24 mouse cellular contexts compared by ENCODE assay signal in the genomic region with DNA sequence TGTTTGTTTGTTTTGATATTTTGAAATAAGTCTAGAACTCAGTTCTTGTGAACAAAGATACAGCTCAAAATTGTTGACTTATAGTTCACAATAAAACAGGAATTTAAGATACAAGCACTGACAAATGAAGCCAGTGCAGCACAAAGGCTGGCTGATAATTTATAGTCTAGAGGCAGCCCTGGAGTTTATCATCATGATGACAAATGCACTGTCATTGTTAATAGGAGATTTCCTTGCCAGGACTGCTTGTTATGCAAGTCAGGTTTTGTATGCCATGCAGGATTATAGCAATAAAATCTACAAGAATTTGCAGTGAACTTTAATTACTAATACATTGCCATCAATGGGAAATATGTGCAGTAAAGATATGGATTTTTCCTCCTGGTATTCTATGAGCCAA.
DNase-seq lines count a peak whose midpoint lies in the region; ATAC-seq lines count a peak whose summit lies in the region.
"Had no signal": no experiment of that assay in that cellular context is flagged by ENCODE, and none has a peak within 500 bp of the region (broad histone marks: within the 10 kb centered on the region; RNA-seq: fewer than 3 reads in every experiment).

No protein-coding gene starts in this region.

- no peak overlapping the region for H3K4me3 ChIP-seq in midbrain, embryonic 14.5 days (replicated peaks; ENCODE audit: low read depth, low read length)
- H3K4me3 ChIP-seq in midbrain, embryonic 16.5 days (ENCODE audit: low read depth, low read length) = no peak overlapping the region
- H3K4me3 ChIP-seq in hindbrain, embryonic 15.5 days = no peak overlapping the region
- H3K4me3 ChIP-seq in neural tube, embryonic 14.5 days (ENCODE audit: low read depth, low read length) = no peak overlapping the region
- H3K4me3 ChIP-seq: embryonic facial prominence, embryonic 12.5 days; forebrain, embryonic 13.5 days; limb, embryonic 10.5 days had no signal

- H3K9me3 ChIP-seq in midbrain, embryonic 14.5 days (ENCODE audit: control insufficient read depth, low read length) = no peaks in the 10 kb centered on the region
- no peaks in the 10 kb centered on the region for H3K9me3 ChIP-seq in midbrain, embryonic 16.5 days (replicated peaks; ENCODE audit: control insufficient read depth, low read length, poor library complexity, severe bottlenecking)
- no peaks in the 10 kb centered on the region for H3K9me3 ChIP-seq in hindbrain, embryonic 15.5 days
- H3K9me3 ChIP-seq in neural tube, embryonic 14.5 days (ENCODE audit: control insufficient read depth, low read length) = no peaks in the 10 kb centered on the region
- H3K9me3 ChIP-seq: embryonic facial prominence, embryonic 12.5 days; forebrain, embryonic 13.5 days; limb, embryonic 10.5 days had no signal

- no peak overlapping the region for H3K4me2 ChIP-seq in midbrain, embryonic 14.5 days (ENCODE audit: low read length)
- no peak overlapping the region for H3K4me2 ChIP-seq in midbrain, embryonic 16.5 days (ENCODE audit: low read length)
- H3K4me2 ChIP-seq in hindbrain, embryonic 15.5 days = no peak overlapping the region
- H3K4me2 ChIP-seq in neural tube, embryonic 14.5 days (ENCODE audit: low read depth, low read length) = no peak overlapping the region
- H3K4me2 ChIP-seq: embryonic facial prominence, embryonic 12.5 days; forebrain, embryonic 13.5 days; midbrain, embryonic 11.5 days had no signal

- no peak overlapping the region for H3K27ac ChIP-seq in midbrain, embryonic 14.5 days (replicated peaks; ENCODE audit: low read depth, low read length)
- no peak overlapping the region for H3K27ac ChIP-seq in midbrain, embryonic 16.5 days (ENCODE audit: low read length)
- no peak overlapping the region for H3K27ac ChIP-seq in hindbrain, embryonic 15.5 days (replicated peaks)
- H3K27ac ChIP-seq in neural tube, embryonic 14.5 days (ENCODE audit: low read depth, low read length) = no peak overlapping the region
- H3K27ac ChIP-seq: embryonic facial prominence, embryonic 12.5 days; forebrain, embryonic 13.5 days; kidney, postnatal 0 days; limb, embryonic 10.5 days had no signal

- no peaks in the 10 kb centered on the region for H3K27me3 ChIP-seq in midbrain, embryonic 14.5 days (ENCODE audit: control insufficient read depth, insufficient read depth, low read length)
- no peaks in the 10 kb centered on the region for H3K27me3 ChIP-seq in midbrain, embryonic 16.5 days (ENCODE audit: control insufficient read depth, insufficient read depth, low read depth, low read length)
- H3K27me3 ChIP-seq in hindbrain, embryonic 15.5 days = no peaks in the 10 kb centered on the region
- no peaks in the 10 kb centered on the region for H3K27me3 ChIP-seq in neural tube, embryonic 14.5 days (ENCODE audit: control insufficient read depth, insufficient read depth, low read length)
- H3K27me3 ChIP-seq: embryonic facial prominence, embryonic 12.5 days; forebrain, embryonic 13.5 days had no signal

- no peaks in the 10 kb centered on the region for H3K4me1 ChIP-seq in midbrain, embryonic 14.5 days (ENCODE audit: control insufficient read depth, insufficient read depth, low read length)
- H3K4me1 ChIP-seq in midbrain, embryonic 16.5 days (ENCODE audit: control insufficient read depth, insufficient read depth, low read length) = no peaks in the 10 kb centered on the region
- H3K4me1 ChIP-seq in hindbrain, embryonic 15.5 days (replicated peaks) = no peaks in the 10 kb centered on the region
- no peaks in the 10 kb centered on the region for H3K4me1 ChIP-seq in neural tube, embryonic 14.5 days (ENCODE audit: control insufficient read depth, insufficient read depth, low read length)
- H3K4me1 ChIP-seq: embryonic facial prominence, embryonic 12.5 days; forebrain, embryonic 13.5 days; limb, embryonic 10.5 days had no signal

- intact Hi-C loops in left cerebral cortex, postnatal 10 days (cut with DNase I) = no loop called here

- no peak overlapping the region for H3K9ac ChIP-seq in midbrain, embryonic 14.5 days (replicated peaks; ENCODE audit: low read length)
- no peak overlapping the region for H3K9ac ChIP-seq in midbrain, embryonic 16.5 days (ENCODE audit: low read depth, low read length)
- no peak overlapping the region for H3K9ac ChIP-seq in hindbrain, embryonic 15.5 days
- no peak overlapping the region for H3K9ac ChIP-seq in neural tube, embryonic 14.5 days (replicated peaks; ENCODE audit: low read depth, low read length)
- H3K9ac ChIP-seq: embryonic facial prominence, embryonic 12.5 days; forebrain, embryonic 13.5 days had no signal

- peak; percentile 37 for DNase-seq in midbrain, embryonic 14.5 days
- peak; percentile 5 for DNase-seq in brain, adult 2 months (ENCODE audit: low read depth, low spot score)
- DNase-seq in left cerebral cortex, postnatal 10 days (ENCODE audit: extremely low spot score in 1 of 2, low spot score in 2 of 2) = no peak
- no peak for DNase-seq in heart, adult 9 months (ENCODE audit: low spot score in 2 of 2)
- DNase-seq: adrenal gland, postnatal 36 days; cerebellum, adult 11-12 months; cerebellum, postnatal 10 days; gastrocnemius, postnatal 14 days; heart, adult 18-20 months; kidney, adult 18-20 months; layer of hippocampus, adult 9-11 months; liver; retina, postnatal 1 day; right cerebral cortex, postnatal 25 days; spleen, adult 18-20 months had no signal

- no peaks in the 10 kb centered on the region for H3K36me3 ChIP-seq in midbrain, embryonic 14.5 days (ENCODE audit: control insufficient read depth, insufficient read depth, low read length)
- no peaks in the 10 kb centered on the region for H3K36me3 ChIP-seq in midbrain, embryonic 16.5 days (ENCODE audit: control insufficient read depth, insufficient read depth, low read length)
- no peaks in the 10 kb centered on the region for H3K36me3 ChIP-seq in hindbrain, embryonic 15.5 days
- H3K36me3 ChIP-seq in neural tube, embryonic 14.5 days (ENCODE audit: control insufficient read depth, insufficient read depth, low read length) = no peaks in the 10 kb centered on the region
- H3K36me3 ChIP-seq: embryonic facial prominence, embryonic 12.5 days; limb, embryonic 10.5 days had no signal

- ATAC-seq in midbrain, embryonic 14.5 days (ENCODE audit: low FRiP score, low TSS enrichment) = no peak
- no peak for ATAC-seq in midbrain, embryonic 16.5 days
- peak; percentile 69; the same call in 1 of the 2 replicates for ATAC-seq in hindbrain, embryonic 15.5 days (ENCODE audit: low FRiP score, low read depth)
- peak; percentile 86; the same call in 1 of the 2 replicates for ATAC-seq in neural tube, embryonic 14.5 days (ENCODE audit: low read depth)
- ATAC-seq: forebrain, embryonic 13.5 days; inflammation-experienced regulatory T-cells, adult 6 months had no signal

Comparison
In these comparisons a context has a peak if more than half of its experiments do, and no peak if none do; other contexts are left out.
1. ATAC-seq: peak in hindbrain, embryonic 15.5 days (single experiment) and neural tube, embryonic 14.5 days (single experiment); none in midbrain, embryonic 14.5 days (single experiment) and midbrain, embryonic 16.5 days (single experiment).
2. DNase-seq: peak in midbrain, embryonic 14.5 days (single experiment) and brain, adult 2 months (single experiment); none in left cerebral cortex, postnatal 10 days (0 of 2) and heart, adult 9 months (0 of 2).